Mouse (Mus musculus) CH12.LX (cell line): ENCODE measurements around the gene Ssbp4. TPM values are rescaled to one million over a fixed set of nuclear protein-coding genes. Genes with fewer than 3 reads are reported as not detected.

Source experiments
- DNase-seq: peaks from one replicate; pipeline ENCODE4 v3.0.0-alpha.2; 2013; ENCODE audit errors: extremely low read depth
- H3K27ac ChIP-seq: 2 replicates; pipeline ENCODE4 v1.5.1; 2012; ENCODE audit warnings: low read depth, mild to moderate bottlenecking, control low read depth, moderate library complexity; ENCODE audit not compliant: insufficient read depth
- H3K27me3 ChIP-seq: replicated peaks from 2 replicates; pipeline ENCODE3; 2012; ENCODE audit warnings: inconsistent platforms
- H3K36me3 ChIP-seq, 2 experiments: replicated peaks in 1 of 2; 2 replicates each; pipeline versions ENCODE3 to v1.6.1; 2012; ENCODE audit warnings: inconsistent platforms in 1 of 2, low read length in 1 of 2, mild to moderate bottlenecking in 1 of 2, mixed read lengths in 1 of 2, moderate library complexity in 1 of 2; ENCODE audit not compliant: control insufficient read depth in 1 of 2, insufficient read depth in 1 of 2
- H3K4me1 ChIP-seq, 2 experiments: 2 replicates each; pipeline ENCODE4 v1.6.1; 2012; ENCODE audit warnings: inconsistent platforms in 1 of 2, moderate library complexity in 1 of 2; ENCODE audit not compliant: insufficient read depth in 2 of 2, control insufficient read depth in 1 of 2
- H3K4me2 ChIP-seq: 2 replicates; pipeline ENCODE4 v1.6.1; 2012; ENCODE audit warnings: low read depth, mild to moderate bottlenecking, control low read depth; ENCODE audit not compliant: poor library complexity, insufficient read depth, severe bottlenecking
- H3K4me3 ChIP-seq, 3 experiments: fragments of 150-350 bp in 1 of 3; sonication (generic) in 1 of 3; replicated peaks in 1 of 3; 2 replicates each; pipeline versions ENCODE3 to v1.5.1; 2011 to 2012; ENCODE audit warnings: low read depth in 2 of 3, low read length in 2 of 3, mild to moderate bottlenecking in 2 of 3, moderate library complexity in 2 of 3, control low read depth in 1 of 3, improper control_type of control experiment in 1 of 3, inconsistent platforms in 1 of 3, mixed read lengths in 1 of 3; ENCODE audit not compliant: poor library complexity in 1 of 3
- H3K79me2 ChIP-seq: replicated peaks from 2 replicates; pipeline ENCODE4 v1.6.1; 2012; ENCODE audit warnings: mild to moderate bottlenecking, moderate library complexity; ENCODE audit not compliant: control insufficient read depth, poor library complexity, insufficient read depth, severe bottlenecking; ENCODE audit errors: extremely low read depth
- H3K9ac ChIP-seq: 2 replicates; pipeline ENCODE4 v1.6.1; 2012; ENCODE audit warnings: low read depth, mild to moderate bottlenecking, control low read depth, moderate library complexity; ENCODE audit not compliant: insufficient read depth
- H3K9me3 ChIP-seq: replicated peaks from 2 replicates; pipeline ENCODE3; 2012; ENCODE audit warnings: low read length, inconsistent platforms, mixed read lengths
- BHLHE40 ChIP-seq: IDR thresholded peaks from 2 replicates; pipeline ENCODE4 v1.6.1; 2011; ENCODE audit warnings: mild to moderate bottlenecking, low read depth, low read length, improper control_type of control experiment
- CTCF ChIP-seq, 2 experiments: IDR thresholded peaks in 1 of 2; conservative IDR thresholded peaks in 1 of 2; 2 replicates each; pipeline ENCODE4 v1.5.1; 2011 to 2012; ENCODE audit warnings: low read depth in 2 of 2, low read length in 2 of 2, improper control_type of control experiment in 1 of 2, inconsistent platforms in 1 of 2, mild to moderate bottlenecking in 1 of 2, moderate library complexity in 1 of 2
- ELF1 ChIP-seq: IDR thresholded peaks from 2 replicates; pipeline ENCODE4 v1.6.1; 2014; ENCODE audit warnings: low read depth, mild to moderate bottlenecking, inconsistent platforms, low read length, improper control_type of control experiment
- ETS1 ChIP-seq: conservative IDR thresholded peaks from 2 replicates; pipeline ENCODE4 v1.6.1; 2012; ENCODE audit warnings: low read depth, mild to moderate bottlenecking, inconsistent platforms, low read length, improper control_type of control experiment, moderate library complexity
- GABPA ChIP-seq: IDR thresholded peaks from 2 replicates; pipeline ENCODE4 v1.6.1; 2012; ENCODE audit warnings: low read depth, low read length, improper control_type of control experiment, inconsistent platforms; ENCODE audit not compliant: insufficient replicate concordance
- IRF4 ChIP-seq: IDR thresholded peaks from 2 replicates; pipeline ENCODE4 v1.6.1; 2014; ENCODE audit warnings: low read depth, mild to moderate bottlenecking, inconsistent platforms, low read length, improper control_type of control experiment
- JUN ChIP-seq: IDR thresholded peaks from 2 replicates; pipeline ENCODE4 v1.6.1; 2011; ENCODE audit warnings: low read depth, mild to moderate bottlenecking, low read length, improper control_type of control experiment, moderate library complexity; ENCODE audit not compliant: insufficient read depth
- JUND ChIP-seq: conservative IDR thresholded peaks from 2 replicates; pipeline ENCODE4 v1.6.1; 2011; ENCODE audit warnings: low read depth, low read length, improper control_type of control experiment
- MAFK ChIP-seq: IDR thresholded peaks from 2 replicates; pipeline ENCODE4 v1.6.1; 2011; ENCODE audit warnings: low read length, improper control_type of control experiment; ENCODE audit not compliant: insufficient replicate concordance
- MAZ ChIP-seq: IDR thresholded peaks from 2 replicates; pipeline ENCODE4 v1.6.1; 2012; ENCODE audit warnings: low read depth, mild to moderate bottlenecking, inconsistent platforms, low read length, improper control_type of control experiment, moderate library complexity
- MEF2A ChIP-seq: IDR thresholded peaks from 2 replicates; pipeline ENCODE4 v1.6.1; 2014; ENCODE audit warnings: low read depth, mild to moderate bottlenecking, inconsistent platforms, low read length, improper control_type of control experiment, borderline replicate concordance
- MXI1 ChIP-seq: IDR thresholded peaks from 2 replicates; pipeline ENCODE4 v1.6.1; 2011; ENCODE audit warnings: mild to moderate bottlenecking, low read depth, low read length, improper control_type of control experiment
- MYC ChIP-seq: IDR thresholded peaks from 2 replicates; pipeline ENCODE4 v1.6.1; 2011; ENCODE audit warnings: low read depth, mild to moderate bottlenecking, improper control_type of control experiment, low read length
- NELFE ChIP-seq: IDR thresholded peaks from 2 replicates; pipeline ENCODE4 v1.6.1; 2011; ENCODE audit warnings: low read depth, low read length, improper control_type of control experiment
- PAX5 ChIP-seq: IDR thresholded peaks from 2 replicates; pipeline ENCODE4 v1.6.1; 2012; ENCODE audit warnings: low read length, inconsistent platforms, mixed read lengths
- POLR2A ChIP-seq: IDR thresholded peaks from 2 replicates; pipeline ENCODE4 v1.6.1; 2011; ENCODE audit warnings: low read depth, mild to moderate bottlenecking, improper control_type of control experiment, low read length
- POLR2AphosphoS2 ChIP-seq: IDR thresholded peaks from 2 replicates; pipeline ENCODE4 v1.6.1; 2011; ENCODE audit warnings: low read depth, low read length, improper control_type of control experiment
- RAD21 ChIP-seq: IDR thresholded peaks from 2 replicates; pipeline ENCODE4 v1.6.1; 2011; ENCODE audit warnings: low read depth, mild to moderate bottlenecking, low read length, improper control_type of control experiment, moderate library complexity
- RCOR1 ChIP-seq: conservative IDR thresholded peaks from 2 replicates; pipeline ENCODE4 v1.6.1; 2012; ENCODE audit warnings: low read depth, mild to moderate bottlenecking, inconsistent platforms, low read length, improper control_type of control experiment
- TBP ChIP-seq: conservative IDR thresholded peaks from 2 replicates; pipeline ENCODE4 v1.6.1; 2011; ENCODE audit warnings: low read depth, low read length, improper control_type of control experiment
- USF2 ChIP-seq: conservative IDR thresholded peaks from 2 replicates; pipeline ENCODE4 v1.6.1; 2011; ENCODE audit warnings: low read depth, low read length, improper control_type of control experiment
- ZC3H11A ChIP-seq: IDR thresholded peaks from 2 replicates; pipeline ENCODE4 v1.6.1; 2012; ENCODE audit warnings: low read depth, mild to moderate bottlenecking, inconsistent platforms, low read length, improper control_type of control experiment
- ZKSCAN1 ChIP-seq: IDR thresholded peaks from 2 replicates; pipeline ENCODE4 v1.6.1; 2012; ENCODE audit warnings: low read depth, inconsistent platforms, low read length, improper control_type of control experiment, borderline replicate concordance
- ZMIZ1 ChIP-seq: IDR thresholded peaks from 2 replicates; pipeline ENCODE4 v1.6.1; 2012; ENCODE audit warnings: low read depth, mild to moderate bottlenecking, inconsistent platforms, low read length, improper control_type of control experiment
- dilution Hi-C: fragments of 300-500 bp; cut with MboI; formaldehyde crosslinking; loops from 2 replicates; pipeline ENCODE4 v1.14.3; 2020; ENCODE audit warnings: low sequenced_read_pairs; ENCODE audit not compliant: extremely low pct_unique_long_range_greater_than_20kb, extremely low pct_ligation_motif_present
- in situ Hi-C: fragments of 300-500 bp; cut with MboI; formaldehyde crosslinking; loops from 3 replicates; pipeline ENCODE4 v1.14.3; 2019; ENCODE audit warnings: low sequenced_read_pairs, low pct_ligation_motif_present, low pct_unique_long_range_greater_than_20kb, mixed read lengths
- polyA plus RNA-seq: library from polyadenylated mRNA; unstranded; fragments of >175 nt; gene quantifications from 2 replicates; pipeline ENCODE4 v1.2.1, GENCODE M21; 2012; ENCODE audit warnings: low read depth; ENCODE audit not compliant: insufficient read length
- total RNA-seq, 2 experiments: library from RNA; depleted of rRNA; stranded (reverse); fragments of 300-350 nt in 1 of 2; fragments of >200 nt in 1 of 2; gene quantifications; 2 replicates each; pipeline ENCODE4 v1.2.3; 2012 to 2014

Gene Ssbp4
- total and polyA plus RNA-seq, 3 experiments = 41.3 to 128 (median 77.3) TPM

DNA sequence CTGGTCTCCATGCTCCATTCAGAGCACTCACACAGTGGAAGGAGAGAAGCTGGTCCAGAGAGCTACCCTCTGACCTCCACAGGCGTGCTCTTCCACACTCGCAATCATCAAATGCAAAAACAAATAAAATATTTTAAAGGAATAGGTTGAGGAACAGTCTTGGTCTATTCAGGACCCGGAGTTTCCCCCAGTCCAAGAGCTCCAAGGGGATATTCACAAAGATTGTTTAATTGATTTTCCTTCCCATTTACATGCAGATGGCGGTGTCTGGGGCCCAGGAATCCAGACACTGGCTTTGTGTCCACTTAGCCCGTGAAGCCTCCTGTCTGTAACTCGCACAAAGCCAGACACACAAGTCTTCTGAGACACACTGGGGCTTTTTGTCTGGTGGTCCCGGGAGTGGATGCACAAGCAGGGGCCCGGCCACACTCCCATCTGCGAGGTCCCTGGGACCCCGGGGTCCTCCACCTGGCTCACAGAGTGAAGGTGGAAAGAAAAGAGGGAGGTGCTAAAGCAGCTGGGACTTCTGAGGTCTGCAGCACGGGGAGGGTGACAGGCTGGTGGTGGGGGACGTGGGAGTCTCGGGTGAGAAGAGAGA, 47.6 kb upstream of the Ssbp4 start:
- no peaks in the 10 kb centered on the region for H3K27me3 ChIP-seq
- peaks cover 10 to 59% of the 10 kb centered on the region in 2 experiments for H3K4me1 ChIP-seq
- no peak overlapping the region for H3K9ac ChIP-seq
- H3K4me3 ChIP-seq = no peak overlapping the region
- TF ChIP-seq ELF1 = no peak
- no peak for TF ChIP-seq PAX5
- TF ChIP-seq NELFE = no peak
- no peak for TF ChIP-seq USF2
- no peak for TF ChIP-seq RAD21
- no peak for TF ChIP-seq MAFK
- TF ChIP-seq MXI1 = no peak
- no peak for TF ChIP-seq JUN
- TF ChIP-seq ZMIZ1 = no peak
- TF ChIP-seq MYC = no peak
- TF ChIP-seq ZC3H11A = no peak
- no peak for TF ChIP-seq MAZ
- TF ChIP-seq IRF4 = no peak
- no peak overlapping the region for H3K27ac ChIP-seq
- no peaks in the 10 kb centered on the region for H3K9me3 ChIP-seq
- DNase-seq = no peak
- dilution Hi-C loops (no loop called here), in situ Hi-C loops (no loop called here)
- H3K4me2 ChIP-seq = no peak overlapping the region
- peaks cover 13 to 54% of the 10 kb centered on the region in 2 experiments for H3K36me3 ChIP-seq
- peaks cover 12% of the 10 kb centered on the region; the same call in 1 of the 2 replicates for H3K79me2 ChIP-seq

DNA sequence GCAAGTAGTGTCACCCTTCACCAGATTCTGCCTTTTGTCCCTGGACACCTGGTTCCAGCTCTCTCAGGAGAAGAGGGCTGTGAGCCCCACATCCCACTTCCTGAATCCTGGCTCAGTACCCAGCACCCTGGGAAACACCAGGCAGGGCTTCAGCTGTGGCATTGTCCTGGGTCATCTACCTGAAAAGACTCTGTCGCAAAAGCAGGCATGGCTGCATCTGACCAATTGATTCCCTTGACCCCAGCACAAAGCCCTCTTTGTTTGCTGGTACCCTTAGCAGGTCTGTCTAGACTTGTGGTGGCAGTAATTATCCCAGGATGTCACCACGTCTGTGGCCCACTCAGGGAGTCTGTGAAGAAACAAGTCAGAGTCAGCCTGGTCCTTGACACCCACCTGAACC, 46.8 kb upstream of the Ssbp4 start:
- TF ChIP-seq RCOR1 (no peak), ETS1 (no peak), POLR2AphosphoS2 (no peak), ELF1 (no peak), CTCF (conservative IDR thresholded peaks at IDR 0.05 in 1 of 2, IDR thresholded peaks at IDR 0.05 in 1 of 2; ENCODE audit: low read depth in 2 of 2, low read length in 2 of 2) (no peak), ZKSCAN1 (no peak), MEF2A (no peak), TBP (no peak), POLR2A (no peak), ZC3H11A (no peak), RAD21 (no peak), GABPA (no peak), BHLHE40 (no peak), JUND (no peak)
- no peak overlapping the region for H3K9ac ChIP-seq
- dilution Hi-C loops (no loop called here), in situ Hi-C loops (no loop called here)
- no peak overlapping the region for H3K4me3 ChIP-seq
- H3K27me3 ChIP-seq = no peaks in the 10 kb centered on the region
- H3K27ac ChIP-seq = no peak overlapping the region
- no peaks in the 10 kb centered on the region for H3K9me3 ChIP-seq
- peaks cover 12% of the 10 kb centered on the region; the same call in 1 of the 2 replicates for H3K79me2 ChIP-seq
- H3K36me3 ChIP-seq = peaks cover 17 to 63% of the 10 kb centered on the region in 2 experiments
- peaks cover 8 to 53% of the 10 kb centered on the region in 2 experiments for H3K4me1 ChIP-seq
- no peak overlapping the region for H3K4me2 ChIP-seq
- DNase-seq = no peak
